Mouse (Mus musculus) liver, adult 2 months (tissue): ENCODE results near the gene 4930524B15Rik.

Experiments
- CTCF ChIP-seq: fragments of 200-500 bp; IDR thresholded peaks from 2 replicates; pipeline ENCODE4 v1.5.1; 2011; ENCODE audit warnings: low read depth, low read length, control low read depth
- POLR2A ChIP-seq: fragments of 200-500 bp; IDR thresholded peaks from 2 replicates; pipeline ENCODE4 v1.6.1; 2011; ENCODE audit warnings: low read length, control low read depth; ENCODE audit not compliant: insufficient read depth; ENCODE audit errors: extremely low read depth

DNA sequence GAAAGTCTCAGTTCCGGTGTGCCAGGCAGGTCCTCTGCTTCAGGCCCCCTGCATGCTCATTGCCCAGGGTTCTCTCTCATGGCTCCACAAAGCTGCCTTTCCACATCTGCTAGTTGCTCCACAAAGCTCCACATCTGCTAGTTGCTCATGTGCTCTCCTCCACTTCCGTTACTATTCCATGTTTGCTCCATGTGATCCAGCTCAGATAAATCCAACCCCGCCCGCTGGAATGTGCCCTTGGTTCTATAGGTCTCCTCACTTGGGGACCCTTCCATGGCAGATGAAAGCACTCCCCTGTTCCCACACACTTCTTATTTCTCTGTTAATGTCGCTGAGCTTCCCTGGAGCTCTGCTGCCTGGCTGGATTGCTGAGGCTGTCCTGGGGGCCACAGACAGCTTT is 61.2 kb downstream of the 4930524B15Rik start:
- TF ChIP-seq CTCF (no peak), POLR2A (no peak)
